ENCODE assay signal across 8 mouse cellular contexts in genomic region chr13:109260220-109260795, GRCm38 (mm10).
A peak's percentile ranks its signal among the peaks of the same experiment; 100 is the strongest.
DNase-seq lines count a peak whose midpoint lies in the region; ATAC-seq and TF ChIP-seq lines count a peak whose summit lies in the region.

No protein-coding gene starts in this region.

- H3K9ac ChIP-seq in forebrain, embryonic 13.5 days, result peak overlapping the region; percentile 71
- peak overlapping the region; percentile 65 for H3K9ac ChIP-seq in heart, postnatal 0 days (replicated peaks; ENCODE audit: low read depth, low read length)
- peak overlapping the region; percentile 67 for H3K9ac ChIP-seq in liver, postnatal 0 days (replicated peaks)
- peak overlapping the region; percentile 42 for H3K9ac ChIP-seq in neural tube, embryonic 14.5 days (replicated peaks; ENCODE audit: low read depth, low read length)

- peak; percentile 89 for ATAC-seq in forebrain, embryonic 13.5 days
- ATAC-seq in heart, postnatal 0 days (ENCODE audit: insufficient read depth, low read depth), result peak; percentile 81
- peak; percentile 81 for ATAC-seq in liver, postnatal 0 days
- ATAC-seq in neural tube, embryonic 14.5 days (ENCODE audit: low read depth), result peak; percentile 93

- H3K36me3 ChIP-seq in forebrain, embryonic 13.5 days (ENCODE audit: poor library complexity, severe bottlenecking), result no peaks in the 10 kb centered on the region
- no peaks in the 10 kb centered on the region for H3K36me3 ChIP-seq in heart, postnatal 0 days (replicated peaks; ENCODE audit: control insufficient read depth, insufficient read depth, low read length)
- no peaks in the 10 kb centered on the region for H3K36me3 ChIP-seq in liver, postnatal 0 days (replicated peaks; ENCODE audit: insufficient read depth, low read length)
- no peaks in the 10 kb centered on the region for H3K36me3 ChIP-seq in neural tube, embryonic 14.5 days (ENCODE audit: control insufficient read depth, insufficient read depth, low read length)

- H3K27me3 ChIP-seq in forebrain, embryonic 13.5 days, result no peaks in the 10 kb centered on the region
- H3K27me3 ChIP-seq in heart, postnatal 0 days (ENCODE audit: control insufficient read depth, insufficient read depth, low read length), result no peaks in the 10 kb centered on the region
- no peaks in the 10 kb centered on the region for H3K27me3 ChIP-seq in liver, postnatal 0 days (ENCODE audit: insufficient read depth, low read length)
- no peaks in the 10 kb centered on the region for H3K27me3 ChIP-seq in neural tube, embryonic 14.5 days (ENCODE audit: control insufficient read depth, insufficient read depth, low read length)

- TF ChIP-seq CTCF in heart, postnatal 0 days (IDR thresholded peaks at IDR 0.05; ENCODE audit: low read depth), result no peak
- TF ChIP-seq CTCF in liver, postnatal 0 days (IDR thresholded peaks at IDR 0.05; ENCODE audit: low read depth), result no peak

- peak overlapping the region; percentile 50 for H3K4me3 ChIP-seq in forebrain, embryonic 13.5 days
- H3K4me3 ChIP-seq in heart, postnatal 0 days (ENCODE audit: low read depth, low read length), result peak overlapping the region; percentile 69
- H3K4me3 ChIP-seq in liver, postnatal 0 days (ENCODE audit: low read depth, low read length), result peak overlapping the region; percentile 62
- peak overlapping the region; percentile 42 for H3K4me3 ChIP-seq in neural tube, embryonic 14.5 days (ENCODE audit: low read depth, low read length)

- DNase-seq in ES-CJ7 (ENCODE audit: low read depth, low spot score), result peak; percentile 89
- DNase-seq in c-Kit-positive CD71-negative TER-119-negative erythroid progenitor cells, embryonic 14.5 days (ENCODE audit: low read depth), result peak; percentile 29
- peak; percentile 63 for DNase-seq in heart, postnatal 0 days (ENCODE audit: low spot score)
- peak; percentile 92 to 94 for DNase-seq in kidney, postnatal 36 days
- peak; percentile 61 for DNase-seq in liver, postnatal 0 days
- peak; percentile 56 for DNase-seq in thymus, postnatal 4 days

- under 1% methylated on average over 23 of the region's 23 CpGs for WGBS in forebrain, embryonic 13.5 days
- 0% methylated on average over 23 of the region's 23 CpGs for WGBS in heart, postnatal 0 days
- 1% methylated on average over 23 of the region's 23 CpGs for WGBS in liver, postnatal 0 days (ENCODE audit: insufficient replicate concordance)
- WGBS in neural tube, embryonic 14.5 days, result under 1% methylated on average over 23 of the region's 23 CpGs

- peaks cover 19% of the 10 kb centered on the region for H3K4me1 ChIP-seq in forebrain, embryonic 13.5 days
- 0 out of 2 replicates have a peak, but pooled peaks cover 7% of the 10 kb centered on the region for H3K4me1 ChIP-seq in heart, postnatal 0 days (ENCODE audit: control insufficient read depth, insufficient read depth)
- H3K4me1 ChIP-seq in liver, postnatal 0 days (ENCODE audit: insufficient read depth), result 0 out of 2 replicates have a peak, but pooled peaks cover 5% of the 10 kb centered on the region
- 0 out of 2 replicates have a peak, but pooled peaks cover 7% of the 10 kb centered on the region for H3K4me1 ChIP-seq in neural tube, embryonic 14.5 days (ENCODE audit: control insufficient read depth, insufficient read depth, low read length)

- TF ChIP-seq EP300 in heart, postnatal 0 days (IDR thresholded peaks at IDR 0.05; ENCODE audit: low read depth), result no peak
- TF ChIP-seq EP300 in liver, postnatal 0 days (IDR thresholded peaks at IDR 0.05; ENCODE audit: low read depth), result no peak

- peak overlapping the region; percentile 72 for H3K4me2 ChIP-seq in forebrain, embryonic 13.5 days
- H3K4me2 ChIP-seq in heart, postnatal 0 days (ENCODE audit: low read depth, low read length), result peak overlapping the region; percentile 96
- peak overlapping the region; percentile 81 for H3K4me2 ChIP-seq in liver, postnatal 0 days (ENCODE audit: low read depth, low read length)
- peak overlapping the region; percentile 92 for H3K4me2 ChIP-seq in neural tube, embryonic 14.5 days (ENCODE audit: low read depth, low read length)

- no peaks in the 10 kb centered on the region for H3K9me3 ChIP-seq in forebrain, embryonic 13.5 days (replicated peaks)
- H3K9me3 ChIP-seq in heart, postnatal 0 days (replicated peaks; ENCODE audit: control insufficient read depth, low read length), result no peaks in the 10 kb centered on the region
- H3K9me3 ChIP-seq in liver, postnatal 0 days (ENCODE audit: low read length), result no peaks in the 10 kb centered on the region
- H3K9me3 ChIP-seq in neural tube, embryonic 14.5 days (ENCODE audit: control insufficient read depth, low read length), result no peaks in the 10 kb centered on the region

- peak overlapping the region; percentile 48 for H3K27ac ChIP-seq in forebrain, embryonic 13.5 days
- peak overlapping the region; percentile 84 for H3K27ac ChIP-seq in heart, postnatal 0 days (ENCODE audit: low read depth)
- peak overlapping the region; percentile 78 for H3K27ac ChIP-seq in liver, postnatal 0 days (ENCODE audit: low read depth)
- H3K27ac ChIP-seq in neural tube, embryonic 14.5 days (ENCODE audit: low read depth, low read length), result peak overlapping the region; percentile 57

Comparison
In these comparisons a context has a peak if more than half of its experiments do, and no peak if none do; other contexts are left out.
1. Peak in every context shown above with its lines: DNase-seq, ATAC-seq, H3K4me3 ChIP-seq and H3K27ac ChIP-seq.
2. DNase-seq: peak in every context shown above with its lines; median percentile 93 in kidney, postnatal 36 days; 89 in ES-CJ7; 63 in heart, postnatal 0 days; 61 in liver, postnatal 0 days; 56 in thymus, postnatal 4 days; 29 in c-Kit-positive CD71-negative TER-119-negative erythroid progenitor cells, embryonic 14.5 days.